Mouse (Mus musculus) stomach, embryonic 16.5 days (tissue): ENCODE data around the gene Hhat. TPM values are rescaled to one million over a fixed set of nuclear protein-coding genes. Genes with fewer than 3 reads are reported as not detected.

Experiments used
- ATAC-seq: fragments of 200-750 bp; cut with Nextera tagmentation; 2 replicates; pipeline ENCODE4 v1.8.0; 2017; ENCODE audit warnings: moderate number of reproducible peaks, moderate TSS enrichment; ENCODE audit not compliant: insufficient read depth, low FRiP score
- H3K27ac ChIP-seq: fragments of 300-500 bp; sonication (generic); 2 replicates; pipeline ENCODE4 v1.5.1; 2014; ENCODE audit warnings: low read length
- H3K27me3 ChIP-seq: fragments of 300-500 bp; sonication (generic); 2 replicates; pipeline ENCODE4 v1.6.1; 2014; ENCODE audit warnings: low read length, control low read depth, mixed read lengths; ENCODE audit not compliant: control insufficient read depth, insufficient read depth
- H3K36me3 ChIP-seq: fragments of 300-500 bp; sonication (generic); 2 replicates; pipeline ENCODE4 v1.6.1; 2014; ENCODE audit warnings: low read length; ENCODE audit not compliant: control insufficient read depth, insufficient read depth
- H3K4me1 ChIP-seq: fragments of 300-500 bp; sonication (generic); 2 replicates; pipeline ENCODE4 v1.6.1; 2014; ENCODE audit warnings: low read length, control low read depth, mixed read lengths; ENCODE audit not compliant: control insufficient read depth, insufficient read depth
- H3K4me2 ChIP-seq: fragments of 300-500 bp; sonication (generic); 2 replicates; pipeline ENCODE4 v1.6.1; 2014; ENCODE audit warnings: low read depth, low read length, mixed read lengths
- H3K4me3 ChIP-seq: fragments of 300-500 bp; sonication (generic); replicated peaks from 2 replicates; pipeline ENCODE4 v1.5.1; 2014; ENCODE audit warnings: mild to moderate bottlenecking, low read length
- H3K9ac ChIP-seq: fragments of 300-500 bp; sonication (generic); 2 replicates; pipeline ENCODE4 v1.6.1; 2014; ENCODE audit warnings: low read length
- H3K9me3 ChIP-seq: fragments of 300-500 bp; sonication (generic); replicated peaks from 2 replicates; pipeline ENCODE4 v1.6.1; 2016; ENCODE audit warnings: low read length, control low read depth; ENCODE audit not compliant: control insufficient read depth
- WGBS: fragments of 180-500 bp; shearing (Covaris S2); extraction: QIAGEN DNeasy Blood & Tissue Kit; methylation state at CpG from one replicate; pipeline ENCODE4 v1.1.7; 2014; 5-methylcytosine and 5-hydroxymethylcytosine counted together
- polyA plus RNA-seq: library from polyadenylated mRNA; unstranded; fragments of >200 nt; fragmentation: Nextera tagmentation; extraction: Ambion mirVana; gene quantifications from 2 replicates; pipeline ENCODE4 v1.2.1, GENCODE M21; 2015

Hhat gene
- polyA plus RNA-seq: 8.1 and 8.9 TPM in 2 replicates

- Histone ChIP-seq H3K4me1 (0 out of 2 replicates have a peak, but pooled peaks cover 14% of the 10 kb centered on the region), H3K4me3 (peak within 1 kb of the TSS; percentile 83), H3K4me2 (peak within 1 kb of the TSS; percentile 96), H3K27me3 (no peaks in the 10 kb centered on the region), H3K9ac (peak within 1 kb of the TSS; percentile 99), H3K9me3 (no peaks in the 10 kb centered on the region), H3K27ac (peak within 1 kb of the TSS; percentile 94), H3K36me3 (no peaks in the 10 kb centered on the region)
- under 1% methylated on average over 70 of the region's 70 CpGs for WGBS
- ATAC-seq: peak; percentile 88
These were observed at the start of gene Hhat for GRCm38 (mm10) chr1:192770495-192771331. Hhat (minus strand) TSS chr1:192771223.

GRCm38 (mm10) chr1:192818334-192818733 lies 47.3 kb upstream of the Hhat start:
- Histone ChIP-seq H3K4me3 (no peak overlapping the region), H3K9me3 (no peaks in the 10 kb centered on the region), H3K4me2 (no peak overlapping the region), H3K4me1 (peaks cover 20% of the 10 kb centered on the region), H3K36me3 (no peaks in the 10 kb centered on the region), H3K9ac (no peak overlapping the region), H3K27ac (no peak overlapping the region), H3K27me3 (no peaks in the 10 kb centered on the region)
- no peak for ATAC-seq
- 88% methylated on average over 5 of the region's 5 CpGs for WGBS

DNA sequence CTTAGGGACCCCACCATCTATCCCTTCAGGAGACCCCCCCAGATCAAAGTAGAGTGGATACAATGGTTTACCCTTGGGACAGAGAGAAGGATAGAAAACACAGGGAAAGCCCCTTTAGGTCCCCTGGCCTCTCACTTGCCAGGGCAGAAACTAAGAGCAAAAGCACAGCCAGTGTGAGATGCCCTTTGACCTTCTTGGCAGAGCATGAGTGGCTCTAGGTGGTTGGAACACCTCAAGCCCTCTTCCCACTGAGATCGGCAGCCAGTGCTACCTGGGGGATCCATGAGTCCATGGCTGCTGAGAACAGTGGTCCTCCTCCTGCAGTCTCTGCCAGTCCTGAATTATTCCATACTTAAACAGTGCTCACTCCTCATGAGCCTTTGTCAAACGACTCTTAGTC lies 44.8 kb upstream of the Hhat start:
- H3K9ac ChIP-seq: 0 out of 2 replicates have a peak overlapping the region, but pooled peaks have one; percentile 31
- peaks cover 19% of the 10 kb centered on the region for H3K4me1 ChIP-seq
- 44% methylated on average over 2 of the region's 2 CpGs for WGBS
- no peak overlapping the region for H3K4me3 ChIP-seq
- no peak overlapping the region for H3K27ac ChIP-seq
- H3K9me3 ChIP-seq: no peaks in the 10 kb centered on the region
- no peaks in the 10 kb centered on the region for H3K36me3 ChIP-seq
- H3K4me2 ChIP-seq: no peak overlapping the region
- no peaks in the 10 kb centered on the region for H3K27me3 ChIP-seq
- ATAC-seq: no peak

- Histone ChIP-seq H3K27me3 (no peaks in the 10 kb centered on the region), H3K4me2 (no peak overlapping the region), H3K36me3 (no peaks in the 10 kb centered on the region), H3K27ac (no peak overlapping the region), H3K9me3 (no peaks in the 10 kb centered on the region), H3K4me1 (peaks cover 19% of the 10 kb centered on the region), H3K9ac (no peak overlapping the region), H3K4me3 (no peak overlapping the region)
- WGBS: 37% methylated on average over 3 of the region's 3 CpGs
- ATAC-seq: no peak
These were observed 43.7 kb upstream of the Hhat start for GRCm38 (mm10) chr1:192814700-192815099.

GRCm38 (mm10) chr1:192812758-192813157 lies 41.7 kb upstream of the Hhat start:
- 0 out of 2 replicates have a peak overlapping the region, but pooled peaks have one; percentile 0 for H3K27ac ChIP-seq
- H3K9ac ChIP-seq: no peak overlapping the region
- no peaks in the 10 kb centered on the region for H3K36me3 ChIP-seq
- no peaks in the 10 kb centered on the region for H3K27me3 ChIP-seq
- ATAC-seq: no peak
- H3K4me3 ChIP-seq: no peak overlapping the region
- 83% methylated on average over 9 of the region's 9 CpGs for WGBS
- H3K4me1 ChIP-seq: peaks cover 19% of the 10 kb centered on the region
- no peaks in the 10 kb centered on the region for H3K9me3 ChIP-seq
- H3K4me2 ChIP-seq: no peak overlapping the region

GRCm38 (mm10) chr1:192812290-192812689 lies 41.3 kb upstream of the Hhat start:
- 0 out of 2 replicates have a peak, but pooled peaks have one; percentile 44 for ATAC-seq

DNA sequence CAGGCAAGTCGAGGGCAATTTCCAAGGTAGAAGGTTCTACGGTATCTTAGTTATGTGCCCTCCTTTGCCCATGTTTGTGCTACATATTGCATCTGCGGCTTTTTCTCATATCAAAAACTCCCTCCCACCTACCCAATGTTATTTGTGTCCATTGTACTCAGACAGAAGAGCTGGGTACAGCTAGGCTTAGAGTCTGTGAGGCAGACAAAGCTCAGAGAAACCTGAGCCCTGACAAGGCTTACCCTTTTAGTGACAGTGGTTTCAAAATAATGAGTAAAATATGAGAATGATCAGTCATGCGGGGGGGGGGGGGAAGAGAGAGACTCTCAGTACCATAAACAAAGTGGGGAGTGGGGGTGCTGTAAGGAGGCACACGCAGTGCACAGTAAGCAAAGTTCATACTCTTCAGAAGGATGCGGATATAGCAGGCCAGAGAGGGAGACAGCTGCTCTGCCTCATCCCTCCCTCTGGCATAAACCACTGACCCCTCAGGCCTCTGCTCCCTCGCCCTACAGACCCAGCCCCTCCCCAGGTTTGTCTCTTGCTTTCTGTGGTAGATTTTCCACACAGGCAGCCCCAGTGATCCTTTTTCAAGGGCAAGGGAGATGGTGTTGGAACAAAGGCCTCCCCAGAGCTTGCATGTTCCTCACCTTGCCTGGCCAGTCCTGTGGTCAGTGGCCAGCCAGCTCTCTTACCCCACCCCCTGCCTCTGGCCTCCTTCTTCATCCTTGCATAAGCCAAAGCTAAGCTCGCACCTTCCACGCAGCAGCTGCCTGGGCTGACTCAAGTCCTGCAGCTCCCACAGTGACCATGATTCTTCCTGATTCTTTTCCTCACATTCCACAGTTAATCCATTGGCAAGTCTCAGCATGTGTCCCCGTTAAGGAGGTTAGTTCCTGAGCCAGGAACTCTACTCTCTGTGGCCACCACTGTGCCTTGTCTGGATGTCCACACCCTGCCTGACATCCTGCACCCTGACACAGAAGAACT lies 35.4 kb upstream of the Hhat start:
- no peaks in the 10 kb centered on the region for H3K36me3 ChIP-seq
- H3K27ac ChIP-seq: peak overlapping the region; percentile 72
- no peak overlapping the region for H3K4me3 ChIP-seq
- H3K4me1 ChIP-seq: peaks cover 16% of the 10 kb centered on the region
- 47% methylated on average over 10 of the region's 10 CpGs for WGBS
- ATAC-seq: peak; percentile 72
- no peaks in the 10 kb centered on the region for H3K27me3 ChIP-seq
- no peaks in the 10 kb centered on the region for H3K9me3 ChIP-seq
- H3K4me2 ChIP-seq: no peak overlapping the region
- H3K9ac ChIP-seq: peak overlapping the region; percentile 20; the same call in 1 of the 2 replicates

More at GRCm38 (mm10) chr1:192812290-192812689, 41.3 kb upstream of the Hhat start:
- no peak overlapping the region for H3K4me2 ChIP-seq
- no peaks in the 10 kb centered on the region for H3K36me3 ChIP-seq
- no peaks in the 10 kb centered on the region for H3K9me3 ChIP-seq
- no peak overlapping the region for H3K9ac ChIP-seq
- H3K4me3 ChIP-seq: no peak overlapping the region
- H3K4me1 ChIP-seq: peaks cover 19% of the 10 kb centered on the region
- WGBS: 50% methylated on average over 5 of the region's 5 CpGs
- no peaks in the 10 kb centered on the region for H3K27me3 ChIP-seq
- H3K27ac ChIP-seq: 0 out of 2 replicates have a peak overlapping the region, but pooled peaks have one; percentile 64

DNA sequence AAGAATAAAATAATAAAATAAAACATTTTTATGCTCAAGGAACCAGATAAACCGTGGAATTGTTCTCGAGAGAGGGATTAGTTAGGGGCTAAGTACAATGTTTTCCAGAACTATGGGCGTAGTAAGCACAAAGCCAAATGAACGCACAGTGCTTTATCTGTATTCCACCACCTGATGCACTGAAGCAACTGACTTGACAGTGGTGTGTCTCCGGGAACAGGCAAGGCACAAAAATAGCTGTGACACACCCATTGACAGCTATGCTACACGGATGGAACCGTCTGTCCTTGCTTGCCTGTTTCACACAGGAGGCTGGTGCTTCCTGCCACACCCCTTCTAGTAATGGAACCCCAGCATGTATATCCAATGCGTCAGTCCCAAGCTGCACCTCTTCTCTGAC lies 29.3 kb upstream of the Hhat start:
- no peak overlapping the region for H3K27ac ChIP-seq
- no peaks in the 10 kb centered on the region for H3K27me3 ChIP-seq
- 76% methylated on average over 8 of the region's 8 CpGs for WGBS
- ATAC-seq: no peak
- no peak overlapping the region for H3K4me2 ChIP-seq
- no peaks in the 10 kb centered on the region for H3K9me3 ChIP-seq
- H3K36me3 ChIP-seq: no peaks in the 10 kb centered on the region
- H3K4me1 ChIP-seq: peaks cover 15% of the 10 kb centered on the region
- H3K4me3 ChIP-seq: no peak overlapping the region
- no peak overlapping the region for H3K9ac ChIP-seq
